Mouse (Mus musculus) right cerebral cortex, postnatal 10 days (tissue): Measurements from ENCODE around the gene Med12.

Experiments used
- DNase-seq, 2 experiments: peaks; one replicate each; pipeline ENCODE4 v3.0.0; 2021; ENCODE audit warnings: low spot score in 2 of 2

Med12 gene

GRCm38 (mm10) chrX:101273875-101274738 is at the start of gene Med12:
Gene Med12, plus strand, starts transcription at chrX:101274030.
- DNase-seq, result peak; percentile 89

GRCm38 (mm10) chrX:101245011-101245410 is 28.8 kb upstream of the Med12 start:
- DNase-seq, result no peak

GRCm38 (mm10) chrX:101253952-101254729 is 19.7 kb upstream of the Med12 start, which contains the start of gene Foxo4:
Gene Foxo4, plus strand, starts transcription at chrX:101254528.
- peak; percentile 92 to 93 for DNase-seq

- no peak for DNase-seq
Observed at GRCm38 (mm10) chrX:101254740-101255139, 19.1 kb upstream of the Med12 start.

GRCm38 (mm10) chrX:101256603-101257002 is 17.2 kb upstream of the Med12 start:
- DNase-seq, result no peak

- DNase-seq, result no peak
Observed at GRCm38 (mm10) chrX:101260441-101261325, 13.1 kb upstream of the Med12 start.

- DNase-seq, result no peak
Observed at GRCm38 (mm10) chrX:101263892-101264291, 9.9 kb upstream of the Med12 start, which contains the start of gene Gm614. Gene Gm614, minus strand, starts transcription at chrX:101263992.

GRCm38 (mm10) chrX:101266631-101267030 is 7.2 kb upstream of the Med12 start:
- DNase-seq, result no peak

GRCm38 (mm10) chrX:101268025-101268754 is 5.6 kb upstream of the Med12 start, which contains the start of gene Il2rg:
Gene Il2rg, minus strand, starts transcription at chrX:101268255.
- DNase-seq, result no peak

- DNase-seq, result no peak
Observed at GRCm38 (mm10) chrX:101268755-101269124, 5.1 kb upstream of the Med12 start, which contains the start of gene Gm20489. Gene Gm20489, minus strand, starts transcription at chrX:101269023.

- no peak for DNase-seq
Observed at GRCm38 (mm10) chrX:101273410-101273809, 420 bp upstream of the Med12 start.

GRCm38 (mm10) chrX:101282813-101283212 is 9.0 kb downstream of the Med12 start:
- DNase-seq, result no peak

- DNase-seq, result peak; percentile 54 to 72
Observed at GRCm38 (mm10) chrX:101285534-101285933, 11.7 kb downstream of the Med12 start.

GRCm38 (mm10) chrX:101285953-101286670 is 12.3 kb downstream of the Med12 start:
- no peak for DNase-seq

- DNase-seq, result no peak
Observed at GRCm38 (mm10) chrX:101287543-101287942, 13.7 kb downstream of the Med12 start.

- no peak for DNase-seq
Observed at GRCm38 (mm10) chrX:101288432-101288831, 14.6 kb downstream of the Med12 start.

GRCm38 (mm10) chrX:101289037-101289436 is 15.2 kb downstream of the Med12 start:
- no peak for DNase-seq

GRCm38 (mm10) chrX:101290111-101290510 is 16.3 kb downstream of the Med12 start:
- DNase-seq, result no peak

- DNase-seq, result peak; percentile 68 to 69
Observed at GRCm38 (mm10) chrX:101299055-101299454, 25.2 kb downstream of the Med12 start, which contains the start of gene Nlgn3. Gene Nlgn3, plus strand, starts transcription at chrX:101299168.
